Mouse (Mus musculus): ENCODE measurements around the gene Colgalt2.
"Not testable (repeated sequence)": the region's sequence is repeated elsewhere in the genome, so short reads cannot be mapped to it uniquely, and the experiment has no call there.

Gene Colgalt2

GRCm38 (mm10) chr1:152417602-152418001 is 18.0 kb downstream of the Colgalt2 start:
- no peak for DNase-seq (ENCODE audit: low spot score)

- no peak for DNase-seq (ENCODE audit: low spot score)
These were observed 22.7 kb downstream of the Colgalt2 start for GRCm38 (mm10) chr1:152422295-152422694.

- no peak for DNase-seq (ENCODE audit: low spot score)
These were observed 23.4 kb downstream of the Colgalt2 start for GRCm38 (mm10) chr1:152423052-152423451.

GRCm38 (mm10) chr1:152427912-152428581 is 28.4 kb downstream of the Colgalt2 start:
- no peak for DNase-seq (ENCODE audit: low spot score)

GRCm38 (mm10) chr1:152429805-152430204 is 30.2 kb downstream of the Colgalt2 start:
- no peak for DNase-seq (ENCODE audit: low spot score)

GRCm38 (mm10) chr1:152434166-152434565 is 34.5 kb downstream of the Colgalt2 start:
- DNase-seq (ENCODE audit: low spot score) = no peak

GRCm38 (mm10) chr1:152437518-152437917 is 37.9 kb downstream of the Colgalt2 start:
- DNase-seq (ENCODE audit: low spot score) = not testable (repeated sequence)

GRCm38 (mm10) chr1:152439408-152439807 is 39.8 kb downstream of the Colgalt2 start:
- DNase-seq (ENCODE audit: low spot score) = no peak

- DNase-seq (ENCODE audit: low spot score) = no peak
These were observed 40.2 kb downstream of the Colgalt2 start for GRCm38 (mm10) chr1:152439874-152440273.

- no peak for DNase-seq (ENCODE audit: low spot score)
These were observed 45.0 kb downstream of the Colgalt2 start for GRCm38 (mm10) chr1:152444630-152445029.

- DNase-seq (ENCODE audit: low spot score) = no peak
These were observed 46.3 kb downstream of the Colgalt2 start for GRCm38 (mm10) chr1:152445925-152446324.

GRCm38 (mm10) chr1:152454536-152454935 is 54.9 kb downstream of the Colgalt2 start:
- DNase-seq (ENCODE audit: low spot score) = no peak

- DNase-seq (ENCODE audit: low spot score) = no peak
These were observed 55.9 kb downstream of the Colgalt2 start for GRCm38 (mm10) chr1:152455275-152456243.

- no peak for DNase-seq (ENCODE audit: low spot score)
These were observed 56.6 kb downstream of the Colgalt2 start for GRCm38 (mm10) chr1:152456266-152456665.

GRCm38 (mm10) chr1:152457596-152457995 is 58.0 kb downstream of the Colgalt2 start:
- DNase-seq (ENCODE audit: low spot score) = no peak

GRCm38 (mm10) chr1:152458996-152459395 is 59.4 kb downstream of the Colgalt2 start:
- no peak for DNase-seq (ENCODE audit: low spot score)

- DNase-seq (ENCODE audit: low spot score) = no peak
These were observed 61.3 kb downstream of the Colgalt2 start for GRCm38 (mm10) chr1:152460931-152461330.

- DNase-seq (ENCODE audit: low spot score) = no peak
These were observed 62.2 kb downstream of the Colgalt2 start for GRCm38 (mm10) chr1:152461814-152462213.

GRCm38 (mm10) chr1:152462348-152462747 is 62.7 kb downstream of the Colgalt2 start:
- DNase-seq (ENCODE audit: low spot score) = no peak

GRCm38 (mm10) chr1:152466280-152466679 is 66.7 kb downstream of the Colgalt2 start:
- no peak for DNase-seq (ENCODE audit: low spot score)

- no peak for DNase-seq (ENCODE audit: low spot score)
These were observed 68.8 kb downstream of the Colgalt2 start for GRCm38 (mm10) chr1:152468443-152468842.

- no peak for DNase-seq (ENCODE audit: low spot score)
These were observed 76.5 kb downstream of the Colgalt2 start for GRCm38 (mm10) chr1:152476126-152476525.

- DNase-seq (ENCODE audit: low spot score) = no peak
These were observed 91.2 kb downstream of the Colgalt2 start for GRCm38 (mm10) chr1:152490842-152491241.
